Mouse (Mus musculus) stomach, embryonic 14.5 days (tissue): ENCODE results near the gene Alpk1. TPM values are rescaled to one million over a fixed set of nuclear protein-coding genes. Genes with fewer than 3 reads are reported as not detected.

Experiments
- ATAC-seq: fragments of 200-750 bp; cut with Nextera tagmentation; 2 replicates; pipeline ENCODE4 v1.8.0; 2017; ENCODE audit warnings: low read depth, moderate TSS enrichment; ENCODE audit not compliant: insufficient number of reproducible peaks, insufficient read depth, low FRiP score
- H3K27ac ChIP-seq: fragments of 300-500 bp; sonication (generic); 2 replicates; pipeline ENCODE4 v1.5.1; 2014; ENCODE audit warnings: mild to moderate bottlenecking, low read length, moderate library complexity, mixed read lengths
- H3K27me3 ChIP-seq: fragments of 300-500 bp; sonication (generic); 2 replicates; pipeline ENCODE4 v1.6.1; 2014; ENCODE audit warnings: low read length, control low read depth, mixed read lengths; ENCODE audit not compliant: control insufficient read depth, insufficient read depth
- H3K36me3 ChIP-seq: fragments of 300-500 bp; sonication (generic); 2 replicates; pipeline ENCODE4 v1.6.1; 2014; ENCODE audit warnings: mild to moderate bottlenecking, control low read depth, low read length, moderate library complexity, mixed read lengths; ENCODE audit not compliant: control insufficient read depth, insufficient read depth
- H3K4me1 ChIP-seq: fragments of 300-500 bp; sonication (generic); 2 replicates; pipeline ENCODE4 v1.6.1; 2014; ENCODE audit warnings: low read length, control low read depth, mixed read lengths; ENCODE audit not compliant: control insufficient read depth, insufficient read depth
- H3K4me2 ChIP-seq: fragments of 300-500 bp; sonication (generic); replicated peaks from 2 replicates; pipeline ENCODE4 v1.6.1; 2014; ENCODE audit warnings: low read depth, low read length, control low read depth
- H3K4me3 ChIP-seq: fragments of 300-500 bp; sonication (generic); 2 replicates; pipeline ENCODE4 v1.5.1; 2014; ENCODE audit warnings: low read depth, low read length, control low read depth
- H3K9ac ChIP-seq: fragments of 300-500 bp; sonication (generic); replicated peaks from 2 replicates; pipeline ENCODE4 v1.6.1; 2014; ENCODE audit warnings: low read depth, mild to moderate bottlenecking, control low read depth, low read length, moderate library complexity, mixed read lengths
- H3K9me3 ChIP-seq: fragments of 300-500 bp; sonication (generic); 2 replicates; pipeline ENCODE4 v1.6.1; 2016; ENCODE audit warnings: low read depth, low read length, control low read depth; ENCODE audit not compliant: control insufficient read depth
- WGBS: fragments of 180-500 bp; shearing (Covaris S2); extraction: QIAGEN DNeasy Blood & Tissue Kit; methylation state at CpG from one replicate; pipeline ENCODE4 v1.1.7; 2014; 5-methylcytosine and 5-hydroxymethylcytosine counted together
- polyA plus RNA-seq: library from polyadenylated mRNA; unstranded; fragments of >200 nt; fragmentation: Nextera tagmentation; extraction: Ambion mirVana; gene quantifications from 2 replicates; pipeline ENCODE4 v1.2.1, GENCODE M21; 2014

The Alpk1 gene
- polyA plus RNA-seq, 1 experiment from 2014 or later = 3.5 TPM

DNA sequence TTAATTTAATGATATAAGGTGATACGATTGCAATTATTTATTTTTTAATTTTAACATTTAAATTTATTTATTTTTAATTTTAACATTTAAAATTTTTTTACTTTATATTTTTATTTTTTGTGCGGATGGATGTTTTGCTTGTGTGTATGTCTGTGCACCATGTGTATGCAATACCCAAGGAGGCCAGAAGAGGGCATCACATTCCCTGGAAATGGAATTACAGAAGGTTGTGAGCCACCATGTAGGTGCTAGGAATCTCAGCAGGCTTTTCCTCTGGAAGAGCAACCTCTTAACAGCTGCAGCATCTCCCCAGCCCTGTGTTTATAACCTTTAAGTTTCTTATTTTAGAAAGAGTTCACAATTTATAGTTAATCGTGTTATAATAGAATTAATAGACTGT, 15.4 kb upstream of the Alpk1 start:
- no peak overlapping the region for H3K27ac ChIP-seq
- H3K4me2 ChIP-seq = no peak overlapping the region
- H3K9ac ChIP-seq = no peak overlapping the region
- no peaks in the 10 kb centered on the region for H3K36me3 ChIP-seq
- ATAC-seq = no peak
- 91% methylated on average over 3 of the region's 3 CpGs for WGBS
- no peaks in the 10 kb centered on the region for H3K27me3 ChIP-seq
- H3K9me3 ChIP-seq = no peaks in the 10 kb centered on the region
- H3K4me1 ChIP-seq = peaks cover 6% of the 10 kb centered on the region; the same call in 1 of the 2 replicates
- no peak overlapping the region for H3K4me3 ChIP-seq

DNA sequence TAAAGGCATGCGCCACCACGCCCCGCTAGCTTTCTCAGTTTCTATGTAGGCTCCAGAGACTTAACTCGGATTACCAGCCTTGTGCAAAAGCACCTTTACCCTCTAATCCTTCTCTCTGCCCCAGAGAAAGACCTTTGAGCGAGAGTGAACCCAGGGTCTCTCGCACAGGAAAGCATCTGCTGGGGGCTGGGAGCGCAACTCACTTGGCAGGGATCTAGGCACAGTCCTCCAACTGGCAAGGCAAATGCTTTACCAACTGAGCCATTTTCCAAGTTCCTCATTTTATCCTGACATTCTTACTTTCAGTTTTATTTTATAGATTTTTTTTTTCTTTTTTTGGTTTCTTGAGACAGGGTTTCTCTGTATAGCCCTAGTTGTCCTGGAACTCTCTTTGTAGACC, 12.7 kb upstream of the Alpk1 start:
- H3K36me3 ChIP-seq = no peaks in the 10 kb centered on the region
- peaks cover 14% of the 10 kb centered on the region; the same call in 1 of the 2 replicates for H3K4me1 ChIP-seq
- ATAC-seq = no peak
- H3K9me3 ChIP-seq = no peaks in the 10 kb centered on the region
- H3K27me3 ChIP-seq = no peaks in the 10 kb centered on the region
- H3K27ac ChIP-seq = no peak overlapping the region
- H3K4me3 ChIP-seq = no peak overlapping the region
- H3K9ac ChIP-seq = no peak overlapping the region
- 82% methylated on average over 7 of the region's 7 CpGs for WGBS
- no peak overlapping the region for H3K4me2 ChIP-seq

DNA sequence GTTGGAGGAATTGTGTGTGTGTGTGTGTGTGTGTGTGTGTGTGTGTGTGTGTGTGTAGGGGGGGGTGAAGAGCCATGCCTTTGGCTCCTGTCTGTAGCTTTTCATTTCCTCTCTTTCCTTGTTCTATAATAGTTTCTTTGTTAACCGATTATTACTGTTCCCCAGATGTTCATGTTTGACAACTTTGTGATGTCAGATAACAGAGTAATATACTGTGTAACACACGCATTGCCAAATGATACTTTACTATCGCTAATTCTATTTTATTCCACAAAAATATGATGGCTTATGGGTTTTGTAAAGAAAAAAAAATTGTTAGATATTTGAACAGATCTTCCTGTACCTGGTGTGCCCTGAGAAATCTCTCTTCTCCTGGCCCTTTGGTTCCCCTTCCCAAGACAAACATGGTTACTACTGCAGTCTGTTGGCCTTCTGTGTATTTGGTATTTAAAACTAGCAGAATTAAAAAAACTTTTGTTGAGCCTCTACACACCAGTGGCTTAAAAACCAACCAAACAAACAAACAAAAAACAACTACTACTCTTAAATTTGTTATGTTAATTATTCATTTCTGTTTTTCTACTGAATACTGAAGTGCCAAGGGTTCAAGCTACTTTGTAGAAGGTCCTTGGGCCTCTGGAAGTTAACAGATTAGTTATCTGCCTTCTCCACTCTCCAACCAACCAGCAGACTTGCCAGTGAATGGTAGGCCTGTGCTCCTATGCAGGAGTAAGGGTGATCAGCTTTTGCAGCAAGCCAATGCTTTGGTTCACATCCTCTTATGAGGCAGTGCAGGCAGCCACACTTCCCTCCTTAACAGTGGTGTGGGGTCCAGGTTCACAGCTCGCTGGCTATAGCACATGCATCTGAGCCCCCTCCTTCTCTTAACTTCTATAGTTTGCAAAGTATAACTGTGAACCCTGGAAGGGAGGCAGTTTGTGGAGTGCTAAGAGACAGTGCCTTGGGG, 11.6 kb upstream of the Alpk1 start:
- Histone ChIP-seq H3K36me3 (no peaks in the 10 kb centered on the region), H3K27ac (no peak overlapping the region), H3K4me2 (peak overlapping the region; percentile 98), H3K4me1 (peaks cover 14% of the 10 kb centered on the region; the same call in 1 of the 2 replicates), H3K9me3 (no peaks in the 10 kb centered on the region), H3K4me3 (no peak overlapping the region), H3K9ac (no peak overlapping the region), H3K27me3 (no peaks in the 10 kb centered on the region)
- ATAC-seq = no peak
- 50% methylated on average over 4 of the region's 4 CpGs for WGBS

DNA sequence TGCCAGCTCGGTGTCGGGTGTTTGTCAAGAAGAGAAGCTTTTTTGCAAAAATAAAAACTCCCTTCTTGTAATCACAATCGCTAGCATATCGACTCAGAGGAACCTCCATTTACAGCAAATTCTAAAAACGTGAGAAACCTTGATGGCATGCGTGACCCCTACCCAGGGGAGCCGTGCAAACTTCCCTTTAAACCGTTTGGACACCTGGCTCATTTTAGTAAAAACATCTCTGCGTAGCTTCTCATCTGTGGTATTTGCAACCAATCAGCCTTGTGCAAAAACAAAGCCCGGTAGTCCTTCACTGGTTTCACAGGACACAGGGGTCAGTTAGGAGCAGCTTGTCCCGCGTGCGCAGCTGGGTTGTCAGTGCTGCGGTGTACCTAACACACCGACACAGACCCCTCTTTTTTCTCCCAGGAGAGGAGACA, 10.7 kb upstream of the Alpk1 start:
- under 1% methylated on average over 15 of the region's 15 CpGs for WGBS
- Histone ChIP-seq H3K27ac (no peak overlapping the region), H3K9me3 (no peaks in the 10 kb centered on the region), H3K4me3 (peak overlapping the region; percentile 60), H3K27me3 (no peaks in the 10 kb centered on the region), H3K36me3 (no peaks in the 10 kb centered on the region), H3K4me1 (peaks cover 14% of the 10 kb centered on the region; the same call in 1 of the 2 replicates), H3K4me2 (peak overlapping the region; percentile 98), H3K9ac (peak overlapping the region; percentile 45; the same call in 1 of the 2 replicates)
- no peak for ATAC-seq

DNA sequence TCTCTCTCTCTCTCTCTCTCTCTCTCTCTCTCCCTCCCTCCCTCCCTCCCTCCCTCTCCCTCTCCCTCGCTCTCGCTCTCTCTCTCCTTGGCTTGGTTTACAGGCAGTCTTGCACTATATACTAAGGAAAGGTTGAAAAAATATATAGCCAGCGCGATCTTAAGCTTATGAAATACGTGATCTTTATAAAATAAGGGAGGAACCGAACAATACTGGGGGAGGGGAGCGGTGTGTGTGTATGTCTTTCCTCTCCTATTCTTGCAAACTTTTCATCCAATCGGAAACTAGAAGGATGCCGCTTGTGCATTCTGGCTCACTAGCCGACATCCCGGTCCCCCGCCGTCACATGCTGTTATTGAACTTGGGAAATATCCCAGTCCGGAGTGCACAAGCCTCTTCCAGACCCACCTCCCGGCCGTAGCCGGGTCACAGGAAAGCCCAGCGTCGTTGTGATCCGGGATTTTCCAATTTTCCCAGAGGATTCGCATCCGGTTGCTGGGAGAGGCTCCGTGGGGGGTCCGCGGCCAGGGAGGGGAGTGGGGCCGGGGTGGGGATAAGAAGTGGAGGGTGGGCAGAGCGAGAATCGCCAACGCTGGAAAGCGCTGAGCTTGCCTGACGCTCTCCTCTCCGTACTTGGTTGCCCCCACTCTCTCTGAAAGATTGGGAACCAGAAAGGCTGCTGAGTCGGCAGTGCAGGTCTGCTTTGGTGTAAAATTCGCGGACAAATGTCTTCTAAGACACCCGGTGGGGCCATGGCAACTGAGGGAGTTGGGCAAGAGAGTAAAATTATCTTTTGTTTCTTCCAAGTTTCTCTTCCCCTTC, 10.1 kb upstream of the Alpk1 start:
- Histone ChIP-seq H3K4me1 (peaks cover 14% of the 10 kb centered on the region; the same call in 1 of the 2 replicates), H3K27me3 (no peaks in the 10 kb centered on the region), H3K4me3 (peak overlapping the region; percentile 60), H3K9me3 (no peaks in the 10 kb centered on the region), H3K4me2 (peak overlapping the region; percentile 98), H3K36me3 (no peaks in the 10 kb centered on the region), H3K27ac (peak overlapping the region; percentile 33; the same call in 1 of the 2 replicates), H3K9ac (peak overlapping the region; percentile 45)
- under 1% methylated on average over 36 of the region's 36 CpGs for WGBS
- peak; percentile 29; the same call in 1 of the 2 replicates for ATAC-seq

DNA sequence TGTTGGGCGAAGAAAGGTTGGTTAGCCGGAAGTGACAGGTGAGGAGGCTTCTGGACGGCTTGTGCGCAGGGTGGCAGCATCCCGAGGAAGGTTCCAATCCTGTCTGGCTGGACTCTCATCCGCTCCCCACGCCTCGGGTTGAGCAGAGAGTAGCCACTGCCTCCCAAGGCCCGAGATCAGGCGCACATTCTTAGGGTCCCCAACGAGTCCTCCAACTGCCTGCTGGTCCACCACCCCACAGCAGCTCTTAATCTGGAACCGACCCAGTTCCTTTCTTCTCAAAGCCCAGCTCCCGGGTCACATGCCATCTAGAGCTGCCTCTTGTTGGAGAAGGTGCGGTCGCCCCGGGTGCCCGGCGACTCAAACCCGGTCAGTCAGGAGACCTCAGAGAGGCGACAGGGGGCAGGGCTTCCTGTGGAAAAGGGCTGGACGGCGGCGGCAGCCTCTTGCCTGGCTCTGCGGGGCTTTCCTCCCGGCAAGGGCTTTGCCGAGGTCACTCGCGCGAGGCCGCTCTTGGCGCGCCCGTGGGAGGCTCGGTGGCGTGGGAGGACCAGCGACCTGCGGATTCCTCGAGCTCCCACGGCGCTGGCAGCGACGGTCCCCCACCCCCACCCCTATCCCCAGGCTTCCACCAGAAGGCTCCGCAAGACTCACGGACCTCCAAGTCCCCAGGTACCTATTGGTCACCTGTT, 9.3 kb upstream of the Alpk1 start, which contains the start of gene Tifa:
Tifa (plus strand) TSS at position 306 of the 692 bp plus-strand sequence.
- Histone ChIP-seq H3K9me3 (no peaks in the 10 kb centered on the region), H3K4me1 (peaks cover 14% of the 10 kb centered on the region; the same call in 1 of the 2 replicates), H3K36me3 (no peaks in the 10 kb centered on the region), H3K27ac (peak within 1 kb of the TSS; percentile 33; the same call in 1 of the 2 replicates), H3K27me3 (no peaks in the 10 kb centered on the region), H3K4me2 (peak within 1 kb of the TSS; percentile 98), H3K4me3 (peak within 1 kb of the TSS; percentile 60), H3K9ac (peak within 1 kb of the TSS; percentile 45)
- peak; percentile 75 for ATAC-seq
- WGBS = 1% methylated on average over 44 of the region's 44 CpGs

DNA sequence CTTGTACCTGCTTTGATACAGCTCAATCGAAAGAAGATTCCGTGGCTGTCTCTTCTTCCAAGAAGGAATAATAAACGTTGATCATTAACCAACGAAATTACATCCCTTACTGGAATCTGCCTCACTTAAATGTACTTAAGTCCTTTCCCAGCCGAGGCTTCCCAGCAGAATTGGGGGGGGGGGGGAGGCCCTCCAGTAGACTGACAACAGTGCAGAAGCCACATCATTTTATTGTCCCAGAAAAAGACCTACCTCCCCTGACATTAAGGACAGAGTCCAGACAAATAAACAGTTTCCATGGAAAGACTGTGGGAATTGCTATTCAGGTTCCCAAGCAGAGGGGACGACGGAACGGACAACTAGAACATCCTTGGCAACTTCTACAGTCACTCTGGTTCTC, 8.6 kb upstream of the Alpk1 start:
- H3K4me1 ChIP-seq = peaks cover 14% of the 10 kb centered on the region; the same call in 1 of the 2 replicates
- H3K9me3 ChIP-seq = no peaks in the 10 kb centered on the region
- WGBS = 25% methylated on average over 8 of the region's 8 CpGs
- H3K4me3 ChIP-seq = peak overlapping the region; percentile 60; the same call in 1 of the 2 replicates
- peak overlapping the region; percentile 98 for H3K4me2 ChIP-seq
- no peak overlapping the region; the same call in 1 of the 2 replicates for H3K9ac ChIP-seq
- no peaks in the 10 kb centered on the region for H3K27me3 ChIP-seq
- H3K27ac ChIP-seq = no peak overlapping the region
- no peaks in the 10 kb centered on the region for H3K36me3 ChIP-seq
- ATAC-seq = no peak
